Mouse (Mus musculus): Measurements from ENCODE around the gene Zc3h7a. TPM values are rescaled to one million over a fixed set of nuclear protein-coding genes. Genes with fewer than 3 reads are reported as not detected.
A peak's percentile ranks its signal among the peaks of the same experiment; 100 is the strongest.
"Not testable (repeated sequence)": the region's sequence is repeated elsewhere in the genome, so short reads cannot be mapped to it uniquely, and the experiment has no call there.

Gene Zc3h7a
- polyA plus RNA-seq, 1 experiment from 2014 or later: 103 TPM

GRCm38 (mm10) chr16:11176884-11177244 lies 671 bp upstream of the Zc3h7a start:
- ATAC-seq (ENCODE audit: low FRiP score, low read depth): no peak
- no peak overlapping the region for H3K27ac ChIP-seq (replicated peaks)

GRCm38 (mm10) chr16:11175489-11176207 lies 545 bp downstream of the Zc3h7a start:
- Histone ChIP-seq H3K9ac (replicated peaks) (peak overlapping the region; percentile 83), H3K9me3 (no peaks in the 10 kb centered on the region), H3K27me3 (peaks cover 12% of the 10 kb centered on the region; the same call in 1 of the 2 replicates), H3K4me3 (peak overlapping the region; percentile 93), H3K36me3 (no peaks in the 10 kb centered on the region), H3K4me2 (replicated peaks) (peak overlapping the region; percentile 77), H3K4me1 (peaks cover 20% of the 10 kb centered on the region), H3K27ac (replicated peaks) (peak overlapping the region; percentile 90)
- ATAC-seq (ENCODE audit: low FRiP score, low read depth): peak; percentile 72
- WGBS: under 1% methylated on average over 72 of the region's 72 CpGs

More at GRCm38 (mm10) chr16:11176884-11177244, 671 bp upstream of the Zc3h7a start:
- peaks cover 14% of the 10 kb centered on the region for H3K4me1 ChIP-seq
- 6% methylated on average over 4 of the region's 4 CpGs for WGBS
- peak overlapping the region; percentile 93 for H3K4me3 ChIP-seq
- peak overlapping the region; percentile 83 for H3K9ac ChIP-seq (replicated peaks)
- peak overlapping the region; percentile 77 for H3K4me2 ChIP-seq (replicated peaks)
- H3K9me3 ChIP-seq: no peaks in the 10 kb centered on the region
- H3K36me3 ChIP-seq: no peaks in the 10 kb centered on the region
- H3K27me3 ChIP-seq: peaks cover 12% of the 10 kb centered on the region; the same call in 1 of the 2 replicates

DNA sequence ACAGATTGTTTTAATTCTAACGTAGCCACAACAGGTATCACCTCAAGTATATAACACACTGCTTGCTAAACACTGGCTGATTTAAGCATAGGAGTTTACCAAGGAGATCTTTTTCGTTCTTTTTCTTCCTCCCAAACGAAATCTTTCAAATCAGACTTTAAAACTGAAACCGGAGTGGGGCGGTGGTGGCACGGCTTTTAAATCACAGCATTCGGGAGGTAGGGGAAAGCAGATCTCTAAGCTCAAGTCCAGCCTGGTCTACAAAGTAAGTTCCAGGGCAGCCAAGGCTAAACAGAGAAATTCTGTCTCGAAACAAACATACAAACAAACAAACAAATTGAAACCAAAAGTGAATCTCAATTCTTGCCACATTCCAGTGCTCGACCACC lies 1.1 kb downstream of the Zc3h7a start:
- Histone ChIP-seq H3K4me3 (peak overlapping the region; percentile 93), H3K27me3 (peaks cover 12% of the 10 kb centered on the region; the same call in 1 of the 2 replicates), H3K36me3 (no peaks in the 10 kb centered on the region), H3K27ac (replicated peaks) (peak overlapping the region; percentile 90), H3K4me2 (replicated peaks) (peak overlapping the region; percentile 77), H3K9ac (replicated peaks) (peak overlapping the region; percentile 83), H3K4me1 (peaks cover 21% of the 10 kb centered on the region), H3K9me3 (no peaks in the 10 kb centered on the region)
- 15% methylated on average over 9 of the region's 9 CpGs for WGBS
- no peak for ATAC-seq (ENCODE audit: low FRiP score, low read depth)

GRCm38 (mm10) chr16:11174671-11175081 lies 1.5 kb downstream of the Zc3h7a start:
- Histone ChIP-seq H3K9me3 (no peaks in the 10 kb centered on the region), H3K27ac (replicated peaks) (peak overlapping the region; percentile 90), H3K9ac (replicated peaks) (peak overlapping the region; percentile 83), H3K4me2 (replicated peaks) (peak overlapping the region; percentile 77), H3K27me3 (peaks cover 12% of the 10 kb centered on the region; the same call in 1 of the 2 replicates), H3K36me3 (no peaks in the 10 kb centered on the region), H3K4me1 (peaks cover 21% of the 10 kb centered on the region), H3K4me3 (peak overlapping the region; percentile 93)
- ATAC-seq (ENCODE audit: low FRiP score, low read depth): 0 out of 2 replicates have a peak, but pooled peaks have one; percentile 10
- 11% methylated on average over 10 of the region's 10 CpGs for WGBS

DNA sequence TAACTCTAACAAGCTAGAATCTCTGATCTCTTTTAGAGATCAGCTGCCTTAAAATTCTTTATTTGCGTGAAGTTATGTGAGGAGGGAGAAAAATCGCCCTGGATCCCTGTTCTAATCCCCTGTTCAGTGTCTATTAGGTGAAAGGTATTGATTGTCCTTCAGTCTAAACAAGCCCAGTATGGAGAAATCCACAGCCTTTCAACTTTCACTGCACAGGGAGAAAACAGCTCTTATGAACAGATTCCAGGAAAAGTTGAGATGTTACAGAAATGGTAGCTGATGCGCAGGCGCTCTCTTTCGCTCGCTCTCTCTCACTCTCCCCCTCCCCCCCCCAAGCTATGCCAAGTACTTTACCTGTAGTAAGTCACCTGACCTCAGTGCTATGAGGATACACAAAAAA lies 4.5 kb downstream of the Zc3h7a start:
- Histone ChIP-seq H3K9ac (replicated peaks) (no peak overlapping the region), H3K36me3 (no peaks in the 10 kb centered on the region), H3K27ac (replicated peaks) (no peak overlapping the region), H3K27me3 (no peaks in the 10 kb centered on the region), H3K4me1 (peaks cover 17% of the 10 kb centered on the region), H3K9me3 (no peaks in the 10 kb centered on the region), H3K4me3 (no peak overlapping the region), H3K4me2 (replicated peaks) (no peak overlapping the region)
- WGBS: 92% methylated on average over 6 of the region's 6 CpGs
- ATAC-seq (ENCODE audit: low FRiP score, low read depth): no peak

- H3K36me3 ChIP-seq: peaks cover 8% of the 10 kb centered on the region; the same call in 1 of the 2 replicates
- no peak overlapping the region for H3K27ac ChIP-seq (replicated peaks)
- peaks cover 7% of the 10 kb centered on the region; the same call in 1 of the 2 replicates for H3K4me1 ChIP-seq
- H3K9me3 ChIP-seq: no peaks in the 10 kb centered on the region
- no peak overlapping the region for H3K4me3 ChIP-seq
- ATAC-seq (ENCODE audit: low FRiP score, low read depth): no peak
- 87% methylated on average over 2 of the region's 2 CpGs for WGBS
- no peaks in the 10 kb centered on the region for H3K27me3 ChIP-seq
- no peak overlapping the region for H3K9ac ChIP-seq (replicated peaks)
- H3K4me2 ChIP-seq (replicated peaks): no peak overlapping the region
Measured at GRCm38 (mm10) chr16:11166431-11166830, 9.8 kb downstream of the Zc3h7a start.

DNA sequence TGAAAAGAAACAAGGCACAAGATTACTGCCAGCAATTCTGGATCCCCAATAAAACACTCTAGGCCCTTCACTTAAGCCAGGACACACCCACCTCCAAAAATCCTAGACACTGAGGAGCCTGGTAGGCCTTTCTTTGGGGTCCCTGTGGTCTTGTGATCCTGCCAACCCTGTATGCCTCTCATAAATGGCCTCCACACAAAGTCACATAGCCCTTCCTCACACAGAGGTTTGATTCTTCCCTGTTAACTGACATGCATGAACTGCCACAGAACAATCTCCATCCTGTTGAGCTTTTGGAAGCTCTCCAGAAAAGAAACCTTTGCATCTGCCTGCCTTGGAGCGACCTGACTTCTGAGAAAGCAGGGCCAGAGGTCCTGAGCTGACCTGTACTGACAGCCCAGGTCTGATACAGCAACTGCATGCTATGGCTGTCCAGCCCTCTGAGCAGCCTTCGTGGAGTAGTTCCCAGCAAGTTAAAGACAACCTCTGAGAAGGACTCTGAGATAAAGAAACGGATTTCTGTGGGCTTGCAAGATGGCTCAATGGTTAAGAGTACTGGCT lies 11.4 kb downstream of the Zc3h7a start:
- WGBS: 80% methylated on average over 3 of the region's 3 CpGs
- H3K27me3 ChIP-seq: no peaks in the 10 kb centered on the region
- no peak for ATAC-seq (ENCODE audit: low FRiP score, low read depth)
- H3K9ac ChIP-seq (replicated peaks): no peak overlapping the region
- H3K9me3 ChIP-seq: no peaks in the 10 kb centered on the region
- no peaks in the 10 kb centered on the region for H3K4me1 ChIP-seq
- H3K36me3 ChIP-seq: peaks cover 12% of the 10 kb centered on the region; the same call in 1 of the 2 replicates
- no peak overlapping the region for H3K4me3 ChIP-seq
- no peak overlapping the region for H3K27ac ChIP-seq (replicated peaks)
- H3K4me2 ChIP-seq (replicated peaks): no peak overlapping the region

DNA sequence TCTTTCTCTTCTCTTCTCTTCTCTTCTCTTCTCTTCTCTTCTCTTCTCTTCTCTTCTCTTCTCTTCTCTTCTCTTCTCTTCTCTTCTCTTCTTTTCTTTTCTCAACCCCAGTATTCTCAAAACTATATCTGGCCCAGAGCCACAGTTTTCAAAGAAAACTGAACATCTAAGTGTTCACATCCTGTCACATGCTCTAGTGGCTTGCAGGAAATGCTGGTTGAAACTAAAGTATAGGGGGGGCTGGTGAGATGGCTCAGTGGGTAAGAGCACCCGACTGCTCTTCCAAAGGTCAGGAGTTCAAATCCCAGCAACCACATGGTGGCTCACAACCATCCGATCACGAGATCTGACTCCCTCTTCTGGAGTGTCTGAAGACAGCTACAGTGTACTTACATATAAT lies 18.5 kb downstream of the Zc3h7a start:
- H3K27me3 ChIP-seq; H3K4me3 ChIP-seq; H3K9ac ChIP-seq (replicated peaks); ATAC-seq (ENCODE audit: low FRiP score, low read depth); H3K27ac ChIP-seq (replicated peaks); H3K4me2 ChIP-seq (replicated peaks); H3K9me3 ChIP-seq; H3K4me1 ChIP-seq: not testable (repeated sequence)
- 76% methylated on average over 2 of the region's 3 CpGs for WGBS
- peaks cover 70% of the 10 kb centered on the region for H3K36me3 ChIP-seq

DNA sequence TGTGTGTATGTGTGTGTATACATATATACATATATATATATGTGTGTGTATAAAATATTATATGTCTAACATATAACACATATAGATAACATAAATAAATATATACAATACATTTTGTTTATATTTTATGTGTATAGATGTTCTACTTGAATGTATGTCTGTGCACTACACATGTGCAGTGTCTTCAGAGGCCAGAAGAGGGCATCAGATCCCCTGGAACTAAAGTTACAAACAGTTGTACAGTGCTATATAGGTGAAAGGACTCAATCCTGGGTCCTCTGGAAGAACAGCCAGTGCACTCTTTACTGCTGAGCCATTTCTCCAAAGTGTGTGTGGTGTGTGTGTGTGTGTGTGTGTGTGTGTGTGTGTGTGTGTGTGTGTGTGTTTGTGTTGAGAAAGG lies 21.7 kb downstream of the Zc3h7a start:
- H3K4me2 ChIP-seq (replicated peaks): no peak overlapping the region
- H3K36me3 ChIP-seq: peaks cover 66% of the 10 kb centered on the region
- no peaks in the 10 kb centered on the region for H3K27me3 ChIP-seq
- no peaks in the 10 kb centered on the region for H3K9me3 ChIP-seq
- H3K4me3 ChIP-seq: no peak overlapping the region
- no peak overlapping the region for H3K27ac ChIP-seq (replicated peaks)
- no peaks in the 10 kb centered on the region for H3K4me1 ChIP-seq
- ATAC-seq (ENCODE audit: low FRiP score, low read depth): no peak
- no peak overlapping the region for H3K9ac ChIP-seq (replicated peaks)

GRCm38 (mm10) chr16:11143706-11144483 lies 32.3 kb downstream of the Zc3h7a start:
- 18% methylated on average over 56 of the region's 56 CpGs for WGBS
- not testable (repeated sequence) for H3K9me3 ChIP-seq; H3K27me3 ChIP-seq; H3K9ac ChIP-seq (replicated peaks); ATAC-seq (ENCODE audit: low FRiP score, low read depth); H3K4me1 ChIP-seq; H3K4me3 ChIP-seq; H3K27ac ChIP-seq (replicated peaks); H3K4me2 ChIP-seq (replicated peaks)
- peaks cover 52% of the 10 kb centered on the region for H3K36me3 ChIP-seq

- no peaks in the 10 kb centered on the region for H3K9me3 ChIP-seq
- H3K36me3 ChIP-seq: peaks cover 18% of the 10 kb centered on the region
- peaks cover 23% of the 10 kb centered on the region for H3K4me1 ChIP-seq
- no peaks in the 10 kb centered on the region for H3K27me3 ChIP-seq
- peak within 1 kb of the TSS; percentile 90 for H3K4me3 ChIP-seq
- peak; percentile 99 for ATAC-seq (ENCODE audit: low FRiP score, low read depth)
- peak within 1 kb of the TSS; percentile 69 for H3K4me2 ChIP-seq (replicated peaks)
- peak within 1 kb of the TSS; percentile 80 for H3K27ac ChIP-seq (replicated peaks)
- peak within 1 kb of the TSS; percentile 92 for H3K9ac ChIP-seq (replicated peaks)
- WGBS: under 1% methylated on average over 52 of the region's 80 CpGs
Measured at GRCm38 (mm10) chr16:11134348-11135344, 41.5 kb downstream of the Zc3h7a start, which contains the start of gene Txndc11. Gene Txndc11 (minus strand): TSS chr16:11134650.

All from midbrain, embryonic 12.5 days (tissue).